Mouse (Mus musculus) brain, embryonic 14.5 days (tissue): ENCODE measurements around the gene Grip1.

Source experiments
- CTCF ChIP-seq: fragments of 200-500 bp; IDR thresholded peaks from 2 replicates; pipeline ENCODE4 v1.5.1; 2012; ENCODE audit warnings: inconsistent platforms, mild to moderate bottlenecking, moderate library complexity, borderline replicate concordance; ENCODE audit not compliant: insufficient read depth, insufficient read length; ENCODE audit errors: extremely low read depth
- POLR2A ChIP-seq: fragments of 200-500 bp; IDR thresholded peaks from 2 replicates; pipeline ENCODE4 v1.6.1; 2012; ENCODE audit warnings: mild to moderate bottlenecking, inconsistent platforms, borderline replicate concordance; ENCODE audit not compliant: poor library complexity, insufficient read depth, insufficient read length, severe bottlenecking; ENCODE audit errors: extremely low read depth

GRCm38 (mm10) chr10:119405612-119406011 lies 48.0 kb upstream of the Grip1 start:
- TF ChIP-seq CTCF (no peak), POLR2A (no peak)
